Mouse (Mus musculus): ENCODE data around the gene Zdhhc12. TPM values are rescaled to one million over a fixed set of nuclear protein-coding genes. Genes with fewer than 3 reads are reported as not detected.
A peak's percentile ranks its signal among the peaks of the same experiment; 100 is the strongest.

Gene Zdhhc12
- total RNA-seq, 1 experiment: 133 TPM

DNA sequence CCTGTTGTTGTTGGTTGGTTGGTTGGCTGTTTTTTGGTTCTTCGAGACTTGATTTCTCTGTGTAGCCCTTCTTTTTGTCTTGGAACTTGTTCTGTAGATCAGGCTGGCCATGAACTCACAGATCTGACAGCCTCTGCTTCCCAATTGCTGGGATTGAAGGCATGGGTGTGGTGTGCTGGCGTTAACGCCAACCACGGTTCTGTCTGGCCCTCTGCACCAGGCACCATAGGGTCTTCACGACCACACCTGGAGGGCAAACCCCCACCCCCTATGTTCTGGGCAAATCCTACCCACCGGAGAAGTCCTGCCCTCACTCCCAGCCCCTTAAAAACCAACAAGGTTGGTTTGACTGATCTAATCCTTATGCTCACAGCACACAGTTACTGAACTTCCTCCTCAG is 16.5 kb downstream of the Zdhhc12 start:
- Histone ChIP-seq H3K9ac (ENCODE audit: insufficient read depth, low read depth, low read length, poor library complexity, severe bottlenecking) (no peak overlapping the region), H3K4me3 (ENCODE audit: insufficient read depth in 1 of 2, low read depth in 1 of 2, low read length in 2 of 2, poor library complexity in 1 of 2, severe bottlenecking in 1 of 2) (no peak overlapping the region), H3K4me1 (ENCODE audit: control insufficient read depth in 2 of 2, insufficient read depth in 2 of 2, low read length in 2 of 2, poor library complexity in 1 of 2) (peaks cover 0 to 10% of the 10 kb centered on the region in 2 experiments; a peak in 2 of 4 replicates), H3K36me3 (ENCODE audit: control insufficient read depth, insufficient read depth, low read length, poor library complexity, severe bottlenecking) (peaks cover 6% of the 10 kb centered on the region), H3K9me3 (ENCODE audit: control insufficient read depth, insufficient read depth, low read depth, low read length) (no peaks in the 10 kb centered on the region), H3K27ac (ENCODE audit: insufficient read depth, low read depth, low read length, poor library complexity, severe bottlenecking) (peak overlapping the region; percentile 43; the same call in 1 of the 2 replicates)
- no peak for DNase-seq (ENCODE audit: low read depth, low spot score)
- in situ Hi-C loops (cut with MboI; ENCODE audit: low sequenced_read_pairs in 2 of 2, unreplicated experiment in 2 of 2): no loop called here
- no peak for TF ChIP-seq ZC3H11A (IDR thresholded peaks at IDR 0.05; ENCODE audit: borderline replicate concordance, low read depth, low read length)
- no peak; the same call in 1 of the 2 replicates for TF ChIP-seq ZNF384 (IDR thresholded peaks at IDR 0.05; ENCODE audit: low read depth, low read length)
- TF ChIP-seq CHD2 (IDR thresholded peaks at IDR 0.05; ENCODE audit: low read depth, low read length): no peak
- TF ChIP-seq HCFC1 (IDR thresholded peaks at IDR 0.05; ENCODE audit: borderline replicate concordance, insufficient read depth, low read length): no peak
- TF ChIP-seq MAFK (IDR thresholded peaks at IDR 0.05; ENCODE audit: insufficient read depth, low read depth, low read length): no peak

- Histone ChIP-seq H3K4me1 (ENCODE audit: control insufficient read depth in 2 of 2, insufficient read depth in 2 of 2, low read length in 2 of 2, poor library complexity in 1 of 2) (peaks cover 0 to 10% of the 10 kb centered on the region in 2 experiments; a peak in 2 of 4 replicates), H3K4me3 (ENCODE audit: insufficient read depth in 1 of 2, low read depth in 1 of 2, low read length in 2 of 2, poor library complexity in 1 of 2, severe bottlenecking in 1 of 2) (no peak overlapping the region), H3K36me3 (ENCODE audit: control insufficient read depth, insufficient read depth, low read length, poor library complexity, severe bottlenecking) (peaks cover 8% of the 10 kb centered on the region), H3K27ac (ENCODE audit: insufficient read depth, low read depth, low read length, poor library complexity, severe bottlenecking) (no peak overlapping the region), H3K9me3 (ENCODE audit: control insufficient read depth, insufficient read depth, low read depth, low read length) (no peaks in the 10 kb centered on the region), H3K9ac (ENCODE audit: insufficient read depth, low read depth, low read length, poor library complexity, severe bottlenecking) (no peak overlapping the region)
- TF ChIP-seq MAFK (IDR thresholded peaks at IDR 0.05; ENCODE audit: insufficient read depth, low read depth, low read length) (peak; percentile 58; the same call in 1 of the 2 replicates), ZNF384 (IDR thresholded peaks at IDR 0.05; ENCODE audit: low read depth, low read length) (peak; percentile 62), ZC3H11A (IDR thresholded peaks at IDR 0.05; ENCODE audit: borderline replicate concordance, low read depth, low read length) (no peak), CHD2 (IDR thresholded peaks at IDR 0.05; ENCODE audit: low read depth, low read length) (no peak)
- in situ Hi-C loops (cut with MboI; ENCODE audit: low sequenced_read_pairs in 2 of 2, unreplicated experiment in 2 of 2): no loop called here
- DNase-seq (ENCODE audit: low read depth, low spot score): no peak
Measured at GRCm38 (mm10) chr2:30076439-30076838, 17.0 kb downstream of the Zdhhc12 start.

DNA sequence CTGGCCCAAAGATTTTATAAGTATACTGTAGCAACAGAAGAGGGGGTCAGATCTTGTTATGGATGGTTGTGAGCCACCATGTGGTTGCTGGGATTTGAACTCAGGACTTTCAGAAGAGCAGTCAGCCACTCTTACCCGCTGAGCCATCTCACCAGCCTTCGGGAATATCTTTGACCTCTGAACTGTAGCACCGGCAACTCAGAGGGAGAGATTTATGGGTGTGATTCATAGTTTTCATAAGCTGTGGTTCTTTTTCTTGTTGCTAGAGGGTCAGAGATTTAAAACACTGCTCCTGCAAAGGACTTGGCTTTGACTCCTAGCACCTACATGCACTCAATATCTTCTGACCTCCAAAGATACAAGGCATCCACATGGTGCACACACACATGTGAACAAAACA is 17.8 kb downstream of the Zdhhc12 start:
- H3K36me3 ChIP-seq (ENCODE audit: control insufficient read depth, insufficient read depth, low read length, poor library complexity, severe bottlenecking): peaks cover 10% of the 10 kb centered on the region
- TF ChIP-seq HCFC1 (IDR thresholded peaks at IDR 0.05; ENCODE audit: borderline replicate concordance, insufficient read depth, low read length) (no peak), MAFK (IDR thresholded peaks at IDR 0.05; ENCODE audit: insufficient read depth, low read depth, low read length) (no peak), ZC3H11A (IDR thresholded peaks at IDR 0.05; ENCODE audit: borderline replicate concordance, low read depth, low read length) (no peak), CHD2 (IDR thresholded peaks at IDR 0.05; ENCODE audit: low read depth, low read length) (no peak), ZNF384 (IDR thresholded peaks at IDR 0.05; ENCODE audit: low read depth, low read length) (no peak)
- H3K27ac ChIP-seq (ENCODE audit: insufficient read depth, low read depth, low read length, poor library complexity, severe bottlenecking): no peak overlapping the region
- no peak for DNase-seq (ENCODE audit: low read depth, low spot score)
- H3K4me1 ChIP-seq (ENCODE audit: control insufficient read depth in 2 of 2, insufficient read depth in 2 of 2, low read length in 2 of 2, poor library complexity in 1 of 2): peaks cover 0 to 10% of the 10 kb centered on the region in 2 experiments; a peak in 2 of 4 replicates
- in situ Hi-C loops (cut with MboI; ENCODE audit: low sequenced_read_pairs in 2 of 2, unreplicated experiment in 2 of 2): no loop called here
- no peak overlapping the region for H3K4me3 ChIP-seq (ENCODE audit: insufficient read depth in 1 of 2, low read depth in 1 of 2, low read length in 2 of 2, poor library complexity in 1 of 2, severe bottlenecking in 1 of 2)
- no peaks in the 10 kb centered on the region for H3K9me3 ChIP-seq (ENCODE audit: control insufficient read depth, insufficient read depth, low read depth, low read length)
- H3K9ac ChIP-seq (ENCODE audit: insufficient read depth, low read depth, low read length, poor library complexity, severe bottlenecking): no peak overlapping the region

GRCm38 (mm10) chr2:30073285-30073684 is 20.2 kb downstream of the Zdhhc12 start:
- no peak overlapping the region for H3K9ac ChIP-seq (ENCODE audit: insufficient read depth, low read depth, low read length, poor library complexity, severe bottlenecking)
- 0 out of 4 replicates have a peak, but pooled peaks cover 0 to under 1% of the 10 kb centered on the region in 2 experiments for H3K4me1 ChIP-seq (ENCODE audit: control insufficient read depth in 2 of 2, insufficient read depth in 2 of 2, low read length in 2 of 2, poor library complexity in 1 of 2)
- in situ Hi-C loops (cut with MboI; ENCODE audit: low sequenced_read_pairs in 2 of 2, unreplicated experiment in 2 of 2): no loop called here
- no peak for DNase-seq (ENCODE audit: low read depth, low spot score)
- H3K4me3 ChIP-seq (ENCODE audit: insufficient read depth in 1 of 2, low read depth in 1 of 2, low read length in 2 of 2, poor library complexity in 1 of 2, severe bottlenecking in 1 of 2): no peak overlapping the region
- TF ChIP-seq ZNF384 (IDR thresholded peaks at IDR 0.05; ENCODE audit: low read depth, low read length) (no peak), ZC3H11A (IDR thresholded peaks at IDR 0.05; ENCODE audit: borderline replicate concordance, low read depth, low read length) (no peak)
- H3K36me3 ChIP-seq (ENCODE audit: control insufficient read depth, insufficient read depth, low read length, poor library complexity, severe bottlenecking): peaks cover 26% of the 10 kb centered on the region
- H3K27ac ChIP-seq (ENCODE audit: insufficient read depth, low read depth, low read length, poor library complexity, severe bottlenecking): no peak overlapping the region; the same call in 1 of the 2 replicates
- H3K9me3 ChIP-seq (ENCODE audit: control insufficient read depth, insufficient read depth, low read depth, low read length): no peaks in the 10 kb centered on the region

DNA sequence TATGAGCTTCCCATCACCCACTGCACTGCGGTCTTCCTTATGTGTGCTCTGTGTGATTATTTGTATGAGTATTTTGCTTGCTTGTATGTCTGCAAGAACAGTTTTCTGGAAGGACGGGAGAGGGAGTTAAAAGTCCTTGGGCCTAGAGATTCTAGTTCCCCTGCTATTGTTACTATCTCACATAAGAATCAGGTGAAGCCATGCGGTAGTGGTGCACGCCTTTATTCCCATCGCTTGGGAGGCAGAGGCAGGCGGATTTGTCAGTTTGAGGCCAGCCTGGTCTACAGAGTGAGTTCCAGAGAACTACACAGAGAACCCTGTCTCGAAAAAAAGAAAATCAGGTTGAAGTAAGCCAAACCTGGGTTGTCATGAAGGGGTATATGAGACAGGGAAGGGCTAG is 20.6 kb downstream of the Zdhhc12 start:
- TF ChIP-seq CHD2 (IDR thresholded peaks at IDR 0.05; ENCODE audit: low read depth, low read length) (no peak; the same call in 1 of the 2 replicates), HCFC1 (IDR thresholded peaks at IDR 0.05; ENCODE audit: borderline replicate concordance, insufficient read depth, low read length) (no peak), MAFK (IDR thresholded peaks at IDR 0.05; ENCODE audit: insufficient read depth, low read depth, low read length) (no peak), ZNF384 (IDR thresholded peaks at IDR 0.05; ENCODE audit: low read depth, low read length) (no peak), ZC3H11A (IDR thresholded peaks at IDR 0.05; ENCODE audit: borderline replicate concordance, low read depth, low read length) (no peak)
- H3K27ac ChIP-seq (ENCODE audit: insufficient read depth, low read depth, low read length, poor library complexity, severe bottlenecking): no peak overlapping the region; the same call in 1 of the 2 replicates
- peaks cover 2% of the 10 kb centered on the region in 2 experiments; a peak in 2 of 4 replicates for H3K4me1 ChIP-seq (ENCODE audit: control insufficient read depth in 2 of 2, insufficient read depth in 2 of 2, low read length in 2 of 2, poor library complexity in 1 of 2)
- DNase-seq (ENCODE audit: low read depth, low spot score): no peak
- H3K9ac ChIP-seq (ENCODE audit: insufficient read depth, low read depth, low read length, poor library complexity, severe bottlenecking): no peak overlapping the region
- H3K36me3 ChIP-seq (ENCODE audit: control insufficient read depth, insufficient read depth, low read length, poor library complexity, severe bottlenecking): peaks cover 30% of the 10 kb centered on the region
- no peaks in the 10 kb centered on the region for H3K9me3 ChIP-seq (ENCODE audit: control insufficient read depth, insufficient read depth, low read depth, low read length)
- no peak overlapping the region for H3K4me3 ChIP-seq (ENCODE audit: insufficient read depth in 1 of 2, low read depth in 1 of 2, low read length in 2 of 2, poor library complexity in 1 of 2, severe bottlenecking in 1 of 2)
- in situ Hi-C loops (cut with MboI; ENCODE audit: low sequenced_read_pairs in 2 of 2, unreplicated experiment in 2 of 2): no loop called here

Data from ES-E14 (cell line).